Mouse (Mus musculus) right cerebral cortex, postnatal 10 days (tissue): ENCODE results near the gene Lhx8.

ENCODE experiments used
- DNase-seq, 2 experiments: peaks; one replicate each; pipeline ENCODE4 v3.0.0; 2021; ENCODE audit warnings: low spot score in 2 of 2

Gene Lhx8

GRCm38 (mm10) chr3:154330181-154331002 lies at the start of gene Lhx8:
Gene Lhx8 (minus strand): TSS chr3:154330659.
- DNase-seq, result no peak

- peak in 1 of 2 experiments; percentile 25 for DNase-seq
These were observed 43.1 kb upstream of the Lhx8 start for GRCm38 (mm10) chr3:154373536-154373935.

- no peak for DNase-seq
These were observed 42.2 kb upstream of the Lhx8 start for GRCm38 (mm10) chr3:154372688-154373087.

GRCm38 (mm10) chr3:154367327-154367726 lies 36.9 kb upstream of the Lhx8 start:
- peak; percentile 26 to 36 for DNase-seq

- no peak for DNase-seq
These were observed 34.2 kb upstream of the Lhx8 start for GRCm38 (mm10) chr3:154364604-154365209.

GRCm38 (mm10) chr3:154363507-154363906 lies 33.0 kb upstream of the Lhx8 start:
- no peak for DNase-seq

- DNase-seq, result no peak
These were observed 28.8 kb upstream of the Lhx8 start for GRCm38 (mm10) chr3:154359231-154359630.

GRCm38 (mm10) chr3:154340294-154340914 lies 9.9 kb upstream of the Lhx8 start:
- DNase-seq, result no peak

GRCm38 (mm10) chr3:154339649-154340260 lies 9.3 kb upstream of the Lhx8 start:
- DNase-seq, result no peak

GRCm38 (mm10) chr3:154334806-154335205 lies 4.3 kb upstream of the Lhx8 start:
- DNase-seq, result no peak

GRCm38 (mm10) chr3:154333401-154333999 lies 3.0 kb upstream of the Lhx8 start:
- no peak for DNase-seq

GRCm38 (mm10) chr3:154332941-154333340 lies 2.5 kb upstream of the Lhx8 start:
- no peak for DNase-seq

- DNase-seq, result no peak
These were observed 1.7 kb upstream of the Lhx8 start for GRCm38 (mm10) chr3:154332213-154332530.

- DNase-seq, result no peak
These were observed 1.2 kb upstream of the Lhx8 start for GRCm38 (mm10) chr3:154331506-154332212.

- no peak for DNase-seq
These were observed 513 bp upstream of the Lhx8 start for GRCm38 (mm10) chr3:154331003-154331340.

GRCm38 (mm10) chr3:154329323-154330180 lies 907 bp downstream of the Lhx8 start:
- DNase-seq, result no peak

- no peak for DNase-seq
These were observed 1.6 kb downstream of the Lhx8 start for GRCm38 (mm10) chr3:154328721-154329322.

- DNase-seq, result no peak
These were observed 2.4 kb downstream of the Lhx8 start for GRCm38 (mm10) chr3:154327883-154328720.
